Mouse (Mus musculus) liver, postnatal 0 days (tissue): ENCODE data around the gene Elmo1.

Experiments
- CTCF ChIP-seq: sonication (generic); IDR thresholded peaks from 2 replicates; pipeline ENCODE4 v1.5.1; 2016; ENCODE audit warnings: antibody characterized with exemption, low read depth
- EP300 ChIP-seq: IDR thresholded peaks from 2 replicates; pipeline ENCODE4 v1.6.1; 2016; ENCODE audit warnings: antibody characterized with exemption, low read depth, mild to moderate bottlenecking

- TF ChIP-seq CTCF (no peak), EP300 (no peak)
Observed at GRCm38 (mm10) chr13:20076521-20076920, 13.9 kb upstream of the Elmo1 start.
